Mouse (Mus musculus): ENCODE measurements at regions not wholly inside any gene's neighbourhood (a gene's known extent, or its start where the extent isn't known, plus 50 kb on each side); places are given as distances from the start of the nearest gene placed in this dataset.

- Histone ChIP-seq H3K27ac (ENCODE audit: low read length) (no peak overlapping the region), H3K27me3 (ENCODE audit: control insufficient read depth, insufficient read depth, low read length) (no peaks in the 10 kb centered on the region), H3K4me2 (ENCODE audit: low read depth, low read length) (no peak overlapping the region), H3K9ac (ENCODE audit: low read length) (no peak overlapping the region), H3K9me3 (replicated peaks; ENCODE audit: control insufficient read depth, low read length) (no peaks in the 10 kb centered on the region), H3K4me1 (ENCODE audit: control insufficient read depth, insufficient read depth, low read length) (peaks cover 10% of the 10 kb centered on the region), H3K4me3 (ENCODE audit: low read length) (no peak overlapping the region), H3K36me3 (ENCODE audit: control insufficient read depth, insufficient read depth) (no peaks in the 10 kb centered on the region)
- peak; percentile 45 for ATAC-seq (replicated peaks; ENCODE audit: extremely low read depth, insufficient read depth, low FRiP score)
- WGBS: 24% methylated on average over 3 of the region's 3 CpGs
These were observed 221.5 kb upstream of the Pkn2 start for GRCm38 (mm10) chr3:143103333-143103732.

- 4% methylated on average over 58 of the region's 59 CpGs for WGBS
- Histone ChIP-seq H3K27me3 (ENCODE audit: control insufficient read depth, insufficient read depth, low read length) (no peaks in the 10 kb centered on the region), H3K36me3 (ENCODE audit: control insufficient read depth, insufficient read depth) (no peaks in the 10 kb centered on the region), H3K9ac (ENCODE audit: low read length) (peak overlapping the region; percentile 75), H3K27ac (ENCODE audit: low read length) (peak overlapping the region; percentile 29; the same call in 1 of the 2 replicates), H3K4me1 (ENCODE audit: control insufficient read depth, insufficient read depth, low read length) (peaks cover 10% of the 10 kb centered on the region), H3K9me3 (replicated peaks; ENCODE audit: control insufficient read depth, low read length) (no peaks in the 10 kb centered on the region), H3K4me2 (ENCODE audit: low read depth, low read length) (peak overlapping the region; percentile 85), H3K4me3 (ENCODE audit: low read length) (peak overlapping the region; percentile 63)
- 0 out of 2 replicates have a peak, but pooled peaks have one; percentile 50 for ATAC-seq (replicated peaks; ENCODE audit: extremely low read depth, insufficient read depth, low FRiP score)
These were observed 219.2 kb upstream of the Pkn2 start for GRCm38 (mm10) chr3:143100810-143101645.

GRCm38 (mm10) chr3:143100203-143100602 lies 218.4 kb upstream of the Pkn2 start:
- no peak overlapping the region for H3K9ac ChIP-seq (ENCODE audit: low read length)
- H3K27ac ChIP-seq (ENCODE audit: low read length): no peak overlapping the region
- peak overlapping the region; percentile 63 for H3K4me3 ChIP-seq (ENCODE audit: low read length)

GRCm38 (mm10) chr3:143092206-143092605 lies 210.4 kb upstream of the Pkn2 start:
- Histone ChIP-seq H3K9ac (ENCODE audit: low read length) (no peak overlapping the region), H3K4me1 (ENCODE audit: control insufficient read depth, insufficient read depth, low read length) (peaks cover 12% of the 10 kb centered on the region), H3K4me3 (ENCODE audit: low read length) (no peak overlapping the region), H3K36me3 (ENCODE audit: control insufficient read depth, insufficient read depth) (no peaks in the 10 kb centered on the region), H3K27me3 (ENCODE audit: control insufficient read depth, insufficient read depth, low read length) (no peaks in the 10 kb centered on the region), H3K9me3 (replicated peaks; ENCODE audit: control insufficient read depth, low read length) (peaks cover 5% of the 10 kb centered on the region), H3K4me2 (ENCODE audit: low read depth, low read length) (peak overlapping the region; percentile 36; the same call in 1 of the 2 replicates), H3K27ac (ENCODE audit: low read length) (peak overlapping the region; percentile 87)
- ATAC-seq (replicated peaks; ENCODE audit: extremely low read depth, insufficient read depth, low FRiP score): peak; percentile 83
- WGBS: 14% methylated on average over 4 of the region's 4 CpGs

More at GRCm38 (mm10) chr3:143100203-143100602, 218.4 kb upstream of the Pkn2 start:
- no peak for ATAC-seq (replicated peaks; ENCODE audit: extremely low read depth, insufficient read depth, low FRiP score)
- Histone ChIP-seq H3K4me2 (ENCODE audit: low read depth, low read length) (peak overlapping the region; percentile 85), H3K4me1 (ENCODE audit: control insufficient read depth, insufficient read depth, low read length) (peaks cover 10% of the 10 kb centered on the region), H3K27me3 (ENCODE audit: control insufficient read depth, insufficient read depth, low read length) (no peaks in the 10 kb centered on the region), H3K36me3 (ENCODE audit: control insufficient read depth, insufficient read depth) (no peaks in the 10 kb centered on the region), H3K9me3 (replicated peaks; ENCODE audit: control insufficient read depth, low read length) (no peaks in the 10 kb centered on the region)
- 79% methylated on average over 7 of the region's 7 CpGs for WGBS

GRCm38 (mm10) chr3:143090886-143091285 lies 209.1 kb upstream of the Pkn2 start:
- Histone ChIP-seq H3K4me3 (ENCODE audit: low read length) (no peak overlapping the region), H3K36me3 (ENCODE audit: control insufficient read depth, insufficient read depth) (no peaks in the 10 kb centered on the region), H3K9ac (ENCODE audit: low read length) (no peak overlapping the region), H3K9me3 (replicated peaks; ENCODE audit: control insufficient read depth, low read length) (peaks cover 5% of the 10 kb centered on the region), H3K27me3 (ENCODE audit: control insufficient read depth, insufficient read depth, low read length) (no peaks in the 10 kb centered on the region), H3K27ac (ENCODE audit: low read length) (peak overlapping the region; percentile 87), H3K4me2 (ENCODE audit: low read depth, low read length) (peak overlapping the region; percentile 28), H3K4me1 (ENCODE audit: control insufficient read depth, insufficient read depth, low read length) (peaks cover 12% of the 10 kb centered on the region)
- WGBS: 23% methylated on average over 9 of the region's 9 CpGs
- ATAC-seq (replicated peaks; ENCODE audit: extremely low read depth, insufficient read depth, low FRiP score): peak; percentile 88

GRCm38 (mm10) chr3:143090316-143090715 lies 208.5 kb upstream of the Pkn2 start:
- H3K27me3 ChIP-seq (ENCODE audit: control insufficient read depth, insufficient read depth, low read length): no peaks in the 10 kb centered on the region
- no peaks in the 10 kb centered on the region for H3K36me3 ChIP-seq (ENCODE audit: control insufficient read depth, insufficient read depth)
- WGBS: 75% methylated on average over 3 of the region's 3 CpGs
- H3K9ac ChIP-seq (ENCODE audit: low read length): no peak overlapping the region
- no peak overlapping the region for H3K4me2 ChIP-seq (ENCODE audit: low read depth, low read length)
- H3K4me3 ChIP-seq (ENCODE audit: low read length): no peak overlapping the region
- H3K4me1 ChIP-seq (ENCODE audit: control insufficient read depth, insufficient read depth, low read length): peaks cover 12% of the 10 kb centered on the region
- H3K9me3 ChIP-seq (replicated peaks; ENCODE audit: control insufficient read depth, low read length): peaks cover 5% of the 10 kb centered on the region
- peak overlapping the region; percentile 61 for H3K27ac ChIP-seq (ENCODE audit: low read length)
- ATAC-seq (replicated peaks; ENCODE audit: extremely low read depth, insufficient read depth, low FRiP score): no peak

- no peak overlapping the region for H3K27ac ChIP-seq (ENCODE audit: low read length)
- H3K4me2 ChIP-seq (ENCODE audit: low read depth, low read length): no peak overlapping the region
- no peaks in the 10 kb centered on the region for H3K27me3 ChIP-seq (ENCODE audit: control insufficient read depth, insufficient read depth, low read length)
- H3K36me3 ChIP-seq (ENCODE audit: control insufficient read depth, insufficient read depth): no peaks in the 10 kb centered on the region
- no peak overlapping the region for H3K4me3 ChIP-seq (ENCODE audit: low read length)
- H3K9me3 ChIP-seq (replicated peaks; ENCODE audit: control insufficient read depth, low read length): no peaks in the 10 kb centered on the region
- H3K9ac ChIP-seq (ENCODE audit: low read length): no peak overlapping the region
- peaks cover 8% of the 10 kb centered on the region for H3K4me1 ChIP-seq (ENCODE audit: control insufficient read depth, insufficient read depth, low read length)
- ATAC-seq (replicated peaks; ENCODE audit: extremely low read depth, insufficient read depth, low FRiP score): no peak
- WGBS: 65% methylated on average over 3 of the region's 3 CpGs
These were observed 206.0 kb upstream of the Pkn2 start for GRCm38 (mm10) chr3:143087786-143088185.

GRCm38 (mm10) chr3:143078310-143078709 lies 196.5 kb upstream of the Pkn2 start:
- no peaks in the 10 kb centered on the region for H3K36me3 ChIP-seq (ENCODE audit: control insufficient read depth, insufficient read depth)
- H3K9ac ChIP-seq (ENCODE audit: low read length): no peak overlapping the region
- ATAC-seq (replicated peaks; ENCODE audit: extremely low read depth, insufficient read depth, low FRiP score): no peak
- no peak overlapping the region for H3K4me2 ChIP-seq (ENCODE audit: low read depth, low read length)
- H3K4me3 ChIP-seq (ENCODE audit: low read length): no peak overlapping the region
- H3K27me3 ChIP-seq (ENCODE audit: control insufficient read depth, insufficient read depth, low read length): no peaks in the 10 kb centered on the region
- no peak overlapping the region for H3K27ac ChIP-seq (ENCODE audit: low read length)
- 80% methylated on average over 7 of the region's 7 CpGs for WGBS
- no peaks in the 10 kb centered on the region for H3K4me1 ChIP-seq (ENCODE audit: control insufficient read depth, insufficient read depth, low read length)
- no peaks in the 10 kb centered on the region; the same call in 1 of the 2 replicates for H3K9me3 ChIP-seq (replicated peaks; ENCODE audit: control insufficient read depth, low read length)

- WGBS: 56% methylated on average over 4 of the region's 4 CpGs
- no peaks in the 10 kb centered on the region for H3K4me1 ChIP-seq (ENCODE audit: control insufficient read depth, insufficient read depth, low read length)
- H3K9me3 ChIP-seq (replicated peaks; ENCODE audit: control insufficient read depth, low read length): no peaks in the 10 kb centered on the region; the same call in 1 of the 2 replicates
- H3K4me2 ChIP-seq (ENCODE audit: low read depth, low read length): no peak overlapping the region
- no peak overlapping the region for H3K27ac ChIP-seq (ENCODE audit: low read length)
- no peak overlapping the region for H3K9ac ChIP-seq (ENCODE audit: low read length)
- no peak for ATAC-seq (replicated peaks; ENCODE audit: extremely low read depth, insufficient read depth, low FRiP score)
- no peak overlapping the region for H3K4me3 ChIP-seq (ENCODE audit: low read length)
- no peaks in the 10 kb centered on the region for H3K36me3 ChIP-seq (ENCODE audit: control insufficient read depth, insufficient read depth)
- no peaks in the 10 kb centered on the region for H3K27me3 ChIP-seq (ENCODE audit: control insufficient read depth, insufficient read depth, low read length)
These were observed 190.1 kb upstream of the Pkn2 start for GRCm38 (mm10) chr3:143071839-143072373.
